Mouse (Mus musculus) adrenal gland, adult 2 months (tissue): ENCODE measurements around the gene Kif20b. TPM values are rescaled to one million over a fixed set of nuclear protein-coding genes. Genes with fewer than 3 reads are reported as not detected.

Experiments used
- DNase-seq: peaks from one replicate; pipeline ENCODE4 v3.0.0; 2021
- microRNA-seq, 2 experiments: library from miRNA; unstranded; fragments of <30 nt; microRNA quantifications; one replicate each; pipeline ENCODE4 v1.2.0; 2021
- polyA plus RNA-seq: library from polyadenylated mRNA; depleted of rRNA; stranded (reverse); fragments of >200 nt; gene quantifications from 2 replicates; pipeline ENCODE4 v1.2.3, GENCODE M21; 2012; rRNA removed
- total RNA-seq, 2 experiments: library from RNA; stranded (reverse); gene quantifications; 2 replicates each; pipeline ENCODE4 v1.2.3; 2021

The Kif20b gene
- total and polyA plus RNA-seq, 3 experiments: 1.4 to 2.9 TPM; not detected in 1

DNA sequence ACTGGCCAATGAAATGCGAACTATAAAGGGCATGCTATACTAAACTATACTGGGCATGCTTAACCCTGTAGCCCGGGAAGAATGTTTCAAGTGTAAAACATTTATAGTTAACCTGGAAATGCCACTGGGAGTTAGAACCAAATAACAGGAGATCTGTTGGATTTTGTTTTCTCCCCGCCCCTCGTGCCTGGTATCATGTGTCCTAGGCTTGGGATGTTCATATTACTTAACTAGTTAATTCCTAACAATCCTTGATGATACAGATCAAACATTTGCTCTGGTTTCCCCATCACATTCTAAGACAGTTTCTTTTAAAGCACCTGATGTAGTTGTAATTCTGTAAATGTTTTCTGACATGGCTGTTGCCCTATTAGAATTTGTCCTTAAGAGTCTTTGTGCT is 2.1 kb upstream of the Kif20b start:
- no peak for DNase-seq

DNA sequence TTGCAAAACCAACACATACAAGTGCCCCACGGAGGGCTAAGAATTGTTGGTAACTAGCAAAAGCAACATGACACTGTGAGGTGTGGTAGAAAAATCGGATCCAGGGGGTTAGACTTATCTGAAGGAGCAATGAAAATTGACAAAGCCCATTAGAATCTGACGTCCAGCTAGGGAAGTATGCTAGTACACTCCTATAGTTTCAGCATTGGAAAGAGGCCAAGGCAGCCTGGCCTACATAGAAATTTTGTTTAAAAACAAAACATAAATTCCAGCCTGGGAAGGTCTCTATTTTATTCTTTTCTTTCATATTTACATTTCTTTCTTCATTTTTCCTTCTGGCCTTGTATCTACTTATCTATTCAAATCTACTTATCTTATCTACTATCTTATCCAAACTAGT is 1.6 kb upstream of the Kif20b start:
- no peak for DNase-seq

DNA sequence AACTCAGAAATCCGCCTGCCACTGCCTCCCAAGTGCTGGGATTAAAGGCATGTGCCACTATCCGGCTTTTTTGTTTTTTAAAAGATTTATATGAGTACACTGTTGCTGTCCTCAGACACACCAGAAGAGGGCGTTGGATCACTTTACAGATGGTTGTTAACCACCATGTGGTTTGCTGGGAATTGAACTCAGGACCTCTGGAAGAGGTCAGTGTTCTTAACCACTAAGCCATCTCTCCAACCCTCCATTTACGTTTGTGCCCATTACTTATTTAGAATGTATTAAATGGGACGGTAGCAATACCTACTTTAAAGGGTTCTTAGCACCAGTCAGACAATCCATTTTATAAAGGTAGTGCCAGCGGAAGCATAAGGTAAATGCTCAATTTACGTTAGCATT is 909 bp upstream of the Kif20b start:
- DNase-seq: no peak

DNA sequence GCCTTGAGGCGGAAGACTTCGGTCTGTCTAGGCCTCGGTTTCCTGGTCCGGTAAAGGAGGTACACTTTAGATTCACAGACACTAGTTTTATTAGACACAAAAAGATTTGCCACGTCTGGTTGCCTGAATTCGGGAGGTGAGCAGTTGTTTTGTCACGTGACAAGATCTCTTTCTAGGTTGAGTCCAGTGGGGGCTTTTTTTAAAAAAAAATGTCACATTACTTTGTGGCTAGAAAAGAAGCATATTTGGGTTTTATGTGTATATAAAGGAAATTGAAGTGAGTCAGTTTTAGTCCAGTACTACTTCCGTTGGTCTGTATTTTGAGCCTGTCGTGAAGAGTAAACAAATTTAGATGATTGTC is 422 bp downstream of the Kif20b start:
- DNase-seq: no peak

DNA sequence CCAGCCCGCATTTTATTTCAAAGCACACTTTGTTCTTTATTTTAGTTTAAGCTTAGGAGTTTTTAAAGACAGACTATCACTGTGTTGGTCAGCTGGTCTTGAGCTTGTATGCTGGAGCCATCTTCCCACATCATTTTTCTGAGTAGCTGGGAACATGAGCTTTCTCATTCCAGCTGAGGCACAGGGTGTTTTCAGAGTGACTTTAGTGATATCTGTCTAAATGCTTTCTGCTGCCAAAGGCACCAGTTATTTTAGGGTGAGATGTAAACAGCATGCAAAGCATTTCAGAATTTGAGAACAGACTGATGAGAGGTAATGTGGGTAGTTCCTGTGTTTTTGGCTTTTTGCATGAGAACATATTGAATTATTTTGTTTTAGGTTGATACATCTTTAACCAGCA is 25.0 kb downstream of the Kif20b start:
- DNase-seq: no peak

DNA sequence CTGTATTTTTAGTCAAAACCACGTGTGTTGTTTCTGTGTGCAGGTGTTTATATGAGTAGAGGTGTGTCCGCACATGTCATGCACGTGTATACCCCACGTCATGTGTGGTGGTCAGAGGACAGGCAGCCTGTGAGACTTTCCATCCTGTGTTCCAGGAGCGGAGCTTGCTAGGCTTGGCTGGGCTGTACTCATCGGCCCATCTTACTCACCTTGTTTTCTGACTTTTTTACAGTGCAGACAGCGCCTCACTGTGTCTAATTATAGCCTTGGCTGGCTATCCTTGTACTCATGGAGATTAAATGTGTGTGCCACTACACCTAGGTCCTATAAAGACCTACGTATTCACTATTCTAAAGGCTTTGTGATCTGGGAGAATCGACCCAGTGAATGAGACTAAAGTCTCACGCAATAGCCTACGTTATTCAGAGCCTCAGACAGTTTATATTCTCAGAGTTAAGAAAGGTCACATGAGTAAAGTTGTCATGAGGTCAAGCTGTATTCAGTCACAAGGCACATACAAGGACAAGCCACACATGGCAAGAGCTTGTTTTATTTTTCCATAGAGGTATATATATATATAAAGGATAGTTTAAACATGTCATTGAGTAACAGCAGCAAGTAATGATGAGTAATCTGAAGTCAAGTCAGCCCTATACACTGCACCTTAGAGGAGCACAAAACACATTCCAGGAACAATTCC is 31.8 kb downstream of the Kif20b start:
- DNase-seq: no peak

DNA sequence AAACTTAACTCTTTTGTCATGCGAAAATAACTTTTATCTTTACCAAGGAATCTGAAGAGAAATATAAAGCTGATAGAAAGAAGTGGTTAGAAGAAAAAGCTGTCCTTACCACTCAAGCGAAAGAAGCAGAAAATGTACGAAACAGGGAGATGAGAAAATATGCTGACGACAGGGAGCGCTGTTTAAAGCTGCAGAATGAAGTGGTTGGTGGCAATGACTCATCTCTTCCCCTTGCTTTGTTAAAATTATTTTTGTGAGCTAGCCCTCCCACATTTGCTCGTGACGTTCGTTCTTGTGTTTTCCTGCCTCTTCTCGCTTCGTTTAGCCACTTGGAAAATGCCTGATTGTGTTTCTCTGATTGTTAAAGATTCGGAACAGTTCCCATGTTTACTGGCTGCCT is 37.2 kb downstream of the Kif20b start:
- peak; percentile 3 for DNase-seq

DNA sequence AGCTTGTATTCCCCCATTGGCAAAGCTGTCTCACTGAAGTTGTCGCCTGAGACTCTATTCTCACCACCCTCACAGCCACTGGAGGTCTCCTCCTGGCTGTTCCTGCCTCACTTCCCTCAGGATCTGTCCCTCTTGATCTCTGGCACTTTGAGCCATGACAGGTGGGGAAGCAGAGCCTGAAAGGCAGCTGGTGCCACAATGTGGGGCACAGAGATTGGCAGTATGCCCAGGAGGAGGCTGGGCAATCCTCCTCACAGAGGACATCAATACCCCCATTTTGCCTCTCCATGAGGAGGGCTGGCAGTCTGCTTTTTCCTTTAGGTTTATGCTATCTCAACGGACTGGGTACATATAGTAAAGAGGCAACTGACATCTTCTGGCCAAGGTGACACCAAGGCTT is 62.6 kb downstream of the Kif20b start:
- DNase-seq: no peak

DNA sequence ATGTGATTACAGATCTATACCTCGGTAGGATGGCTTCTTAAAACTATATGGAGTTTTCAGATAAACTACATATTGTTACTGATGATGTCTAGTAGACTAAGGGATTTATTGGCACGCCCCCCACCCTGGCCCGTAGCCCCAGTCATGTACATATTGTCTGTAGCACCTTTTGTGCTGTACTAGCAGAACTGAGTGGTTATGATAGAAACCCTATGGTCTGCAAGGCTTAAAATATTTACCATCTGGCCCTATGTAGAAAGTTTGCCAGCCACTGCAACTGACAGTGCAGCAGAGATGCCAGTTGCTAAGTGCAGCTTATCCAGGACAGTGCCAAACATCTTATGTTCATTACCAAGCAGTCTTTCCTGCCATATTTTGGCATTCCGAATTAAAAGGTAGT is 68.3 kb downstream of the Kif20b start:
- DNase-seq: no peak

DNA sequence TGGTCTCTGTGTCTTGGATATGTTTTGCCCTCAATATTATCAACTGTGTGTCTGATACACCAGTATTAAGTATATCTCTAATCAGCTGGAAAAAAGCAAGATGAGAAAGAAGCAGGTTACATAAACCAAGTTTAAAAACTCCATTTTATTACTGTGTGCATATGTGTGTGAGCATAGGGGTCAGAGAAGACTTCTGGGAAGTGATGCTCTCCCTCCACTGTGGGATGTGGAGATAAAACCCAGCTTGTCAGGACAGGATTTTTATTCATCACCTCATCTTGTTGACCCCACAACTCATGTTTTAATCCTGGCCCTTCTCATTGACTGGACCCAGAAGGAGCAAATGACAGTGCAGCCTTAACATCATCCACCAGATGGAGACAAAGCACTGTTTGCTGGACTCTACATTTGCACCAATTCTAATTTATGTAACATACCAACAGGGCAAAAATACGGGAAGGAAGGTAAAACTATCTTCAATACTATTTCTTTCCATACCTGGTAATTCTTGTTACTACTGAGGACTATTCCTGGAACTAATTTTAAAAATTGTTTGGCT is 70.9 kb downstream of the Kif20b start:
- DNase-seq: peak; percentile 7

DNA sequence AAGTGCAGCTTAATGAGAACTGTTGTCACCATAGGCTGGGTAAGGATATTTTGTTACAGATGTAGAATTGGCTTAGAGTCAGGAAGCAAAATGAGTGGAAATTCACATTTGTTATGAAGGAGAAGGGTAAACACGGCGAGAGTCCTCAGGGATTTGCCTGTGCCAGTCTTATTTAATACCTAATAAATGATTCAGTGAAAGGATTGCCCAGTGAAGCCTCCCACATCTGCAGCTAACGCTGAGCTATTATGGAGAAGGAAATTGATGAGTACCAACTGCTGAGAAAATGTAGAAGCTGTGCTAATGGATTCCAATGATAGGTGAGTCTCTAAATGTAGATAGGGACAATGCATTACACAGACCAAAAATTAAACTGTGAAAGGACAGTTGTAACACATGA is 92.9 kb downstream of the Kif20b start:
- no peak for DNase-seq

DNA sequence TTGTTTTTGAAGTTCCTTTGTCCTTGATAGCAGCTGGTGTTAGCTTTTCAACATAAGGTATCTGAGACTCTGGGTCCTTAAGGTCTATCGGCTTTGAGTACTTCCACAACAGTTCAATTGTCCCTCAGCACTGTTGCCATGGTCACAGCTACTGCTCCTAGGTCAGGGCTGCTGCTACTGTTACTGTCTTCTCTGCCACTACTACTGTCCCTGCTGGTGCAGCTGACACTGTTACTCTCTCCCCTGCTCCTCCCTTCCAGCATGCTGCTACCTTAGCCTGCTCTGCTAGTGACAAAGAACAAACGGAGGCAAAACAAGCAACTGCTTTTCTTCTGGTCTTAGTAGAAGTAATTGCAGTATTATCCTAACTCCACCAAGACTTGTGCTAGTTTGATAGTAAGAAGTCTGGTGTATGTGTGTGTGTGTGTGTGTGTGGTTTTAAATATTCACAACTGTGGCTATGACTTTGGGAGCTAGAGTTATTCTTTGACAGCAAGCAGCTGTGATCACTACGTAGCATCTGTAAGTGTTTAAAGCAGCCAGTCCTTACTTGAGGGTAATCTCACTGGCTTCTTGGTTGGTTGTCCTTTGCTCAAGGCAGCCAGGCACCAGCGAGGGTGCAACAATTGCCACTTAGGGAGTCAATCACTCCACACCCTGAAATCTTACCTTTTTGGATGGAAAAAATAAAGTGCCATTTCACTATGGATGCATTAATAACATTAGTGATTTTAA is 95.5 kb downstream of the Kif20b start:
- no peak for DNase-seq

DNA sequence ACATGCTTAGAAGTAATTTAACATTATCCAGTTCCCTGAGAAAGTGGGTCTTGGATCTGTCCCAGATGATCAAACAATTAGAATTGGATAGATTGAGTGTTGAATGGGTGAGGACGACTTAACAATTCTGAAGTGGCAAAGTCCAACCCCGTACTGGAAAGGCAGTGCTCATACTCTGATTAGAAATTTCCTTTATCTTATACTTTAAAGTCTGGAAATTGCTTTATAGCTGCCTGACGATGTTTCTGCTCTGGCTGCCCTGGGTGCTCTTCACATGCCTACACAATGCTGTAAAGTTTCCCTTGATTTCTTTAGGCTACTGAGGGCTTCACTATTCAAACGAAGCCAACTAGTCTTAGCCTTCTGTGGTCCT is 96.0 kb downstream of the Kif20b start:
- no peak for DNase-seq

Small RNA genes within 50 kb of the gene (microRNA-seq; reads per million reads assigned to microRNA genes)
- gene Mir1950: 0 reads per million in 2 experiments

Other genes with a start within 250 kb of the Kif20b start
- under 1 TPM; 0.46 to 0.79 TPM for gene Slc16a12, start 175.1 kb upstream of the Kif20b start, total RNA-seq
- gene Slc16a12, start 175.1 kb upstream of the Kif20b start, polyA plus RNA-seq: 0.13 and 0.24 TPM in 2 replicates
- gene Pank1, start 42.9 kb upstream of the Kif20b start, total RNA-seq: 10 to 100 TPM; 64.5 to 83.6 TPM
- gene Pank1, start 42.9 kb upstream of the Kif20b start, polyA plus RNA-seq: 4.7 and 6.1 TPM in 2 replicates